Mouse (Mus musculus): ENCODE measurements around the gene Ankle1. TPM values are rescaled to one million over a fixed set of nuclear protein-coding genes. Genes with fewer than 3 reads are reported as not detected.

Gene Ankle1
- polyA plus RNA-seq, 1 experiment from 2014 or later = 35.2 TPM

GRCm38 (mm10) chr8:71451337-71451736 is 45.5 kb downstream of the Ankle1 start:
- Histone ChIP-seq H3K36me3 (peaks cover 2% of the 10 kb centered on the region), H3K4me1 (replicated peaks) (no peaks in the 10 kb centered on the region), H3K27ac (no peak overlapping the region), H3K27me3 (ENCODE audit: insufficient read depth, poor library complexity, severe bottlenecking) (peaks cover 8% of the 10 kb centered on the region; the same call in 1 of the 2 replicates), H3K9me3 (0 out of 2 replicates have a peak, but pooled peaks cover 2% of the 10 kb centered on the region), H3K4me3 (no peak overlapping the region)
- no peak for DNase-seq (ENCODE audit: low spot score)
- 66% methylated on average over 4 of the region's 4 CpGs for WGBS

GRCm38 (mm10) chr8:71451777-71452176 is 46.0 kb downstream of the Ankle1 start:
- Histone ChIP-seq H3K27ac (no peak overlapping the region), H3K9me3 (0 out of 2 replicates have a peak, but pooled peaks cover 2% of the 10 kb centered on the region), H3K4me3 (no peak overlapping the region), H3K27me3 (ENCODE audit: insufficient read depth, poor library complexity, severe bottlenecking) (peaks cover 8% of the 10 kb centered on the region; the same call in 1 of the 2 replicates), H3K36me3 (peaks cover 7% of the 10 kb centered on the region), H3K4me1 (replicated peaks) (peaks cover 1% of the 10 kb centered on the region; the same call in 1 of the 2 replicates)
- no peak for DNase-seq (ENCODE audit: low spot score)
- WGBS = 54% methylated on average over 11 of the region's 11 CpGs

DNA sequence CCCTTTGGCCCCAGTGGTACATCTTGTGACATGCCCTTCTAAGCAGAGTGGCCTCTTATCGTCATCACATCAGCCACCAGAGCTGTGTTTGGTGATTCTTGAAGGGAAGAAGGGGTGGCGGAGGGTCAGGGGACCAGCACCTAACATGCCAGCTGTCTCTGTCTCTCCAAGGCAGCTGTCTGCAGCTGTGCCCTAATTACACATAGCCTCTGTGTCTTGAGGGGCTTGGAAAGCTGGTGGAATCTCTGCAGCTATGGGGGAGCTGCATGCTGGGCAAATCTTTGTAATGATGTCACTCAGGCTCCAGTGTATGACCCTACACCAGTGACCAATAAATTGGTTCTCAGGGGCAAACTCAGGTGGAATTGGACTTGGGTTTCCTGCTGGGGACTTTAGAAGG is 46.9 kb downstream of the Ankle1 start:
- WGBS = 86% methylated on average over 2 of the region's 2 CpGs
- no peak overlapping the region for H3K4me3 ChIP-seq
- 0 out of 2 replicates have a peak, but pooled peaks cover 2% of the 10 kb centered on the region for H3K9me3 ChIP-seq
- H3K27me3 ChIP-seq (ENCODE audit: insufficient read depth, poor library complexity, severe bottlenecking) = peaks cover 8% of the 10 kb centered on the region; the same call in 1 of the 2 replicates
- DNase-seq (ENCODE audit: low spot score) = no peak
- H3K36me3 ChIP-seq = peaks cover 16% of the 10 kb centered on the region
- peaks cover 5% of the 10 kb centered on the region; the same call in 1 of the 2 replicates for H3K4me1 ChIP-seq (replicated peaks)
- no peak overlapping the region for H3K27ac ChIP-seq

- Histone ChIP-seq H3K4me3 (no peak overlapping the region), H3K9me3 (no peaks in the 10 kb centered on the region), H3K36me3 (peaks cover 36% of the 10 kb centered on the region), H3K27me3 (ENCODE audit: insufficient read depth, poor library complexity, severe bottlenecking) (peaks cover 8% of the 10 kb centered on the region; the same call in 1 of the 2 replicates), H3K4me1 (replicated peaks) (peaks cover 5% of the 10 kb centered on the region; the same call in 1 of the 2 replicates), H3K27ac (no peak overlapping the region)
- 82% methylated on average over 8 of the region's 8 CpGs for WGBS
- no peak for DNase-seq (ENCODE audit: low spot score)
Measured at GRCm38 (mm10) chr8:71454668-71455067, 48.9 kb downstream of the Ankle1 start.

GRCm38 (mm10) chr8:71456906-71457305 is 51.1 kb downstream of the Ankle1 start:
- no peak overlapping the region for H3K4me3 ChIP-seq
- H3K9me3 ChIP-seq = no peaks in the 10 kb centered on the region
- WGBS = 41% methylated on average over 22 of the region's 22 CpGs
- no peak for DNase-seq (ENCODE audit: low spot score)
- H3K4me1 ChIP-seq (replicated peaks) = peaks cover 14% of the 10 kb centered on the region
- H3K27ac ChIP-seq = no peak overlapping the region
- peaks cover 17% of the 10 kb centered on the region for H3K27me3 ChIP-seq (ENCODE audit: insufficient read depth, poor library complexity, severe bottlenecking)
- H3K36me3 ChIP-seq = peaks cover 56% of the 10 kb centered on the region

- Histone ChIP-seq H3K9me3 (no peaks in the 10 kb centered on the region), H3K4me3 (no peak overlapping the region), H3K27me3 (ENCODE audit: insufficient read depth, poor library complexity, severe bottlenecking) (peaks cover 24% of the 10 kb centered on the region), H3K27ac (no peak overlapping the region), H3K4me1 (replicated peaks) (peaks cover 23% of the 10 kb centered on the region), H3K36me3 (peaks cover 57% of the 10 kb centered on the region)
- WGBS = 82% methylated on average over 20 of the region's 20 CpGs
- no peak for DNase-seq (ENCODE audit: low spot score)
Measured at GRCm38 (mm10) chr8:71457659-71458270, 52.0 kb downstream of the Ankle1 start.

Other genes starting within 250 kb of the Ankle1 start
- gene Myo9b, start 133.3 kb upstream of the Ankle1 start, polyA plus RNA-seq (2016; fragmentation: Nextera tagmentation; extraction: Ambion mirVana) = 24.1 and 25.4 TPM in 2 replicates
- 59.1 and 61.9 TPM in 2 replicates for gene Haus8, start 133.1 kb upstream of the Ankle1 start, polyA plus RNA-seq (2016; fragmentation: Nextera tagmentation; extraction: Ambion mirVana)
- 74.4 and 84.6 TPM in 2 replicates for gene Use1, start 39.2 kb upstream of the Ankle1 start, polyA plus RNA-seq (2016; fragmentation: Nextera tagmentation; extraction: Ambion mirVana)
- 7.5 and 8.1 TPM in 2 replicates for gene Ocel1, start 34.7 kb upstream of the Ankle1 start, polyA plus RNA-seq (2016; fragmentation: Nextera tagmentation; extraction: Ambion mirVana)
- 125 and 139 TPM in 2 replicates for gene Nr2f6, start 24.1 kb upstream of the Ankle1 start, polyA plus RNA-seq (2016; fragmentation: Nextera tagmentation; extraction: Ambion mirVana)
- 5.8 and 7.2 TPM in 2 replicates for gene Ushbp1, start 10.2 kb upstream of the Ankle1 start, polyA plus RNA-seq (2016; fragmentation: Nextera tagmentation; extraction: Ambion mirVana)
- 112 and 121 TPM in 2 replicates for gene Babam1, start 9.1 kb upstream of the Ankle1 start, polyA plus RNA-seq (2016; fragmentation: Nextera tagmentation; extraction: Ambion mirVana)
- gene Abhd8, start 57.6 kb downstream of the Ankle1 start, polyA plus RNA-seq (2016; fragmentation: Nextera tagmentation; extraction: Ambion mirVana) = 76.3 and 88.4 TPM in 2 replicates
- 221 and 249 TPM in 2 replicates for gene Mrpl34, start 58.9 kb downstream of the Ankle1 start, polyA plus RNA-seq (2016; fragmentation: Nextera tagmentation; extraction: Ambion mirVana)
- 147 and 169 TPM in 2 replicates for gene Dda1, start 63.2 kb downstream of the Ankle1 start, polyA plus RNA-seq (2016; fragmentation: Nextera tagmentation; extraction: Ambion mirVana)
- gene Ano8, start 80.0 kb downstream of the Ankle1 start, polyA plus RNA-seq (2016; fragmentation: Nextera tagmentation; extraction: Ambion mirVana) = 3.3 and 6.8 TPM in 2 replicates
- 18.2 and 22.5 TPM in 2 replicates for gene Gtpbp3, start 82.1 kb downstream of the Ankle1 start, polyA plus RNA-seq (2016; fragmentation: Nextera tagmentation; extraction: Ambion mirVana)
- 50.2 and 52.7 TPM in 2 replicates for gene Plvap, start 105.7 kb downstream of the Ankle1 start, polyA plus RNA-seq (2016; fragmentation: Nextera tagmentation; extraction: Ambion mirVana)
- gene Ccdc194, start 119.7 kb downstream of the Ankle1 start, polyA plus RNA-seq (2016; fragmentation: Nextera tagmentation; extraction: Ambion mirVana) = 0.51 and 0.60 TPM in 2 replicates
- 8.9 and 9.6 TPM in 2 replicates for gene Bst2, start 131.4 kb downstream of the Ankle1 start, polyA plus RNA-seq (2016; fragmentation: Nextera tagmentation; extraction: Ambion mirVana)
- gene Mvb12a, start 136.9 kb downstream of the Ankle1 start, polyA plus RNA-seq (2016; fragmentation: Nextera tagmentation; extraction: Ambion mirVana) = 68.7 and 71.6 TPM in 2 replicates
- gene Tmem221, start 152.9 kb downstream of the Ankle1 start, polyA plus RNA-seq (2016; fragmentation: Nextera tagmentation; extraction: Ambion mirVana) = 0.18 and 0.26 TPM in 2 replicates
- gene Nxnl1, start 160.6 kb downstream of the Ankle1 start, polyA plus RNA-seq (2016; fragmentation: Nextera tagmentation; extraction: Ambion mirVana) = not detected in 2 replicates
- gene Slc27a1, start 162.9 kb downstream of the Ankle1 start, polyA plus RNA-seq (2016; fragmentation: Nextera tagmentation; extraction: Ambion mirVana) = 24.1 and 28.9 TPM in 2 replicates
- 254 and 268 TPM in 2 replicates for gene Pgls, start 186.2 kb downstream of the Ankle1 start, polyA plus RNA-seq (2016; fragmentation: Nextera tagmentation; extraction: Ambion mirVana)
- 5.0 and 5.3 TPM in 2 replicates for gene Fam129c, start 191.6 kb downstream of the Ankle1 start, polyA plus RNA-seq (2016; fragmentation: Nextera tagmentation; extraction: Ambion mirVana)
- gene Colgalt1, start 205.0 kb downstream of the Ankle1 start, polyA plus RNA-seq (2016; fragmentation: Nextera tagmentation; extraction: Ambion mirVana) = 55.3 and 58.5 TPM in 2 replicates

All from hindbrain, embryonic 10.5 days (tissue).